In the genomic region with DNA sequence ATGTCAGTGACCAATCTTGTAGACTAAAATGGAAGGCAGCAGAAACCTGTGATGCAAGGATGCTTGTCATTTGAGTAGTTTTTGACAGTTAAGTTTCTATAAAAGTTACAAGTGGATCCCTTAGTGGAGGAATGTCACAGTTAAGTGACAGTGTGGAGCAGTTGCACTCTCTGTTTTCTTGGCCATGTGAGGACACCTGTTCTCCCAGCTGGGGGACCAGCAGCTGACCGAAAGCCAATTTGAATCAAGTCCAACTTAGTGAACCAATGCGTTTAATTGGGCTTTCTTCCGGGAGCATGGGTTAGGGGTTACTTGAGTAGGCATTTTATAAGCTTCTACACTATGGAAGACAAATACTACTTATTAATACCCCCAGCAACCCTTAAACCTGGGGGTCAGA, we compare ENCODE assay signal across 20 mouse cellular contexts. TPM values are rescaled to one million over a fixed set of nuclear protein-coding genes. Genes with fewer than 3 reads are reported as not detected.
A peak's percentile ranks its signal among the peaks of the same experiment; 100 is the strongest.
DNase-seq lines count a peak whose midpoint lies in the region; ATAC-seq and TF ChIP-seq lines count a peak whose summit lies in the region.
"Had no signal": no experiment of that assay in that cellular context is flagged by ENCODE, and none has a peak within 500 bp of the region (broad histone marks: within the 10 kb centered on the region; RNA-seq: fewer than 3 reads in every experiment).

No protein-coding gene starts in this region.

- H3K9ac ChIP-seq in kidney, embryonic 16.5 days (replicated peaks; ENCODE audit: low read length) = no peak overlapping the region
- H3K9ac ChIP-seq: heart, embryonic 12.5 days; hindbrain, embryonic 15.5 days; limb, embryonic 12.5 days; lung, embryonic 14.5 days; neural tube, embryonic 13.5 days had no signal

- peaks cover 27% of the 10 kb centered on the region for H3K4me1 ChIP-seq in kidney, embryonic 16.5 days (ENCODE audit: insufficient read depth, low read length)
- H3K4me1 ChIP-seq: hindbrain, embryonic 15.5 days had no signal

- H3K9me3 ChIP-seq in kidney, embryonic 16.5 days (ENCODE audit: low read length) = peaks cover 4% of the 10 kb centered on the region; the same call in 1 of the 2 replicates
- H3K9me3 ChIP-seq: heart, embryonic 12.5 days; hindbrain, embryonic 15.5 days; limb, embryonic 12.5 days; neural tube, embryonic 13.5 days had no signal

- no peak overlapping the region for H3K4me3 ChIP-seq in kidney, embryonic 16.5 days (ENCODE audit: low read length)
- H3K4me3 ChIP-seq: heart, embryonic 12.5 days; hindbrain, embryonic 15.5 days; left cerebral cortex, adult 2 months; limb, embryonic 12.5 days; neural tube, embryonic 13.5 days had no signal

- no peak overlapping the region for H3K27ac ChIP-seq in kidney, embryonic 16.5 days (ENCODE audit: low read length)
- H3K27ac ChIP-seq: hindbrain, embryonic 15.5 days; left cerebral cortex, adult 2 months; limb, embryonic 12.5 days; macrophage; neural tube, embryonic 13.5 days had no signal

- peak; percentile 38 for DNase-seq in kidney, adult 18-20 months
- peak; percentile 33 for DNase-seq in brain, embryonic 14.5 days (ENCODE audit: low read depth)
- peak; percentile 33 for DNase-seq in cerebellum, adult 8-10 months
- peak; percentile 51 to 75 for DNase-seq in kidney, postnatal 25 days
- no peak for DNase-seq in Muller cell, postnatal 12 days (ENCODE audit: inconsistent ontology term)
- DNase-seq in left cerebral cortex, adult 11 months (ENCODE audit: low spot score) = no peak
- DNase-seq: adrenal gland, postnatal 25 days; heart, postnatal 36 days; lung, embryonic 14.5 days; right cerebral cortex, postnatal 25 days; thymus, postnatal 25 days had no signal

- WGBS in kidney, embryonic 16.5 days = 65% methylated on average over 3 of the region's 3 CpGs

- no peaks in the 10 kb centered on the region for H3K27me3 ChIP-seq in kidney, embryonic 16.5 days (ENCODE audit: insufficient read depth, low read length)
- H3K27me3 ChIP-seq: heart, embryonic 12.5 days; hindbrain, embryonic 15.5 days; limb, embryonic 12.5 days; neural tube, embryonic 13.5 days had no signal

- no peak for TF ChIP-seq CTCF in brain, embryonic 14.5 days (IDR thresholded peaks at IDR 0.05; ENCODE audit: borderline replicate concordance, extremely low read depth, insufficient read depth, insufficient read length)

- no peak for ATAC-seq in kidney, embryonic 16.5 days (ENCODE audit: low FRiP score, low TSS enrichment)
- ATAC-seq: forebrain, embryonic 14.5 days had no signal

- TF ChIP-seq POLR2A in brain, embryonic 14.5 days (IDR thresholded peaks at IDR 0.05; ENCODE audit: borderline replicate concordance, extremely low read depth, insufficient read depth, insufficient read length, poor library complexity, severe bottlenecking) = no peak

- H3K36me3 ChIP-seq in kidney, embryonic 16.5 days (ENCODE audit: insufficient read depth, low read length) = peaks cover 8% of the 10 kb centered on the region

- H3K4me2 ChIP-seq in kidney, embryonic 16.5 days (replicated peaks; ENCODE audit: low read depth, low read length) = no peak overlapping the region
- H3K4me2 ChIP-seq: heart, embryonic 12.5 days; hindbrain, embryonic 15.5 days; limb, embryonic 12.5 days; lung, embryonic 14.5 days; midbrain, embryonic 11.5 days; neural tube, embryonic 13.5 days had no signal

RNA-seq across cellular contexts. Expression of gene Elovl6, which starts 48.9 kb away (rescaled TPM):
- 40.5 and 54.9 TPM in 2 replicates for polyA plus RNA-seq in kidney, embryonic 16.5 days (2015; fragmentation: Nextera tagmentation; extraction: Ambion mirVana)
- 30.9 and 32.2 TPM in 2 replicates for polyA plus RNA-seq in brain, embryonic 14.5 days (2012; rRNA removed)

Comparison
In these comparisons a context has a peak if more than half of its experiments do, and no peak if none do; other contexts are left out.
1. DNase-seq: peak in kidney, adult 18-20 months (single experiment), brain, embryonic 14.5 days (single experiment), cerebellum, adult 8-10 months (single experiment) and kidney, postnatal 25 days (2 of 2); none in Muller cell, postnatal 12 days (single experiment) and left cerebral cortex, adult 11 months (single experiment).